Mouse (Mus musculus) Muller cell, postnatal 12 days (primary cell): ENCODE measurements around the gene Csnk2a2.

Experiments used
- DNase-seq: peaks from one replicate; pipeline ENCODE4 v3.0.0-alpha.2; 2015; ENCODE audit errors: inconsistent ontology term

The Csnk2a2 gene

DNA sequence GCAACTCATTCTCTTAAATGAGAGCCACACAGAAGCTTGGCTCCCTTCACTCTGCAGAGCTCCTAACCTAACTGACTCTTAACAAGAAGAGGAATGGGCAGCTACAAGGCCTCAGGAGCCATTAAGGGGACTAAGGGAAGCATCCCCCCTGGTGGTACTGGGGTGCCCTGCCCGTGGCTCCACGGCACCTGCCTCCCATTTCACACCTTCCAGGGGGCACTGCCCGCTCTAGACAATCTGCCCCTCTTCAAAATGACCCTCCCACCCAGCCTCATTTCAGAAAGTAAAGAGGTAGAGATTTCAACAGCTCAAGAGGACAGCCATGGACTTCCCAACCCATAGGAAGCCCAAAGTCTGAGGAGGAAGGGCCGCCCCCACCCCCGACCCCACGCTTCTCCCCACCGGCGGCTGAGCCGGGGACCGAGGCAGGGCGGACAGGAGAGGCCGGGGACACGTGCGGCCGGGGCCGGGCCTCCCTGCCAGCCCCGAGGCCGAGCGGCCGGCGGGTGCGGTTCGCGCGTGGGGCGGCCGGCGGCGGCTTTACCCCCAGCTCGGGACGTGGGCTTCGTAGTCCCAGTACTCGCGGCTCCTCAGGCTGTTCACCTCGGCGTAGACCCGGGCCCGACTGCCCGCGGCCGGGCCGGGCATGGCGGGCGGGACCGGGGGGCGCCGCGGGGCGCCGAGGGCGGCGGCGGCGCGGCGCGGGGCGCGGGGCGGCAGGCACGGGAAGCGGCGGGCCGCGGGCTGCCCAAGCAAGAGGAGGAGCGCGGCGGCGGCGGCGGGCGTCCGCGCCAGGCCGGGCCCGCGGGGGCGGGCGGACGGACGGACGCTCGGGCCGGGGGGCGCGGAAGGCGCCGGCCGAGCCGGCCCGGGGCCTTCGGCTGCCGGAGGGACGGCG lies 1.8 kb downstream of the Csnk2a2 start:
- peak; percentile 17 for DNase-seq

DNA sequence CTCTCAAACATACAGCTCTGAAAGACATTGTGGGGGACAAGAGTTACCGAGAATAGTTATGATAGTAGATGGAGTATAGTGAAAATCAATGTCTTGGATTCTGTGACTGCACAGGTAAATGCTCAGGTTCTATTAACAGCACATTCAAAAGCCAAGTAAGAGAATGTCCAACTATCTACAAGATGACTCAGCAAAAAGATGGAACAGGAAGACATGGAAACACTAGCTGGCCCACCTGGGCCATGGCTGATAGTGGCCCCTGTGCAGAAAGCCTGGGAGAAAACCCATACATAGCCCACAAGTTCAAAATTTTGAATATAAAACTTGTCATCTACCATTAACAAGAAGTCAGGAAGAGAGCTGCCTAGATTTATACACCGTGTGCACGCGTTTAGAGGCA lies 19.8 kb downstream of the Csnk2a2 start:
- DNase-seq = no peak

DNA sequence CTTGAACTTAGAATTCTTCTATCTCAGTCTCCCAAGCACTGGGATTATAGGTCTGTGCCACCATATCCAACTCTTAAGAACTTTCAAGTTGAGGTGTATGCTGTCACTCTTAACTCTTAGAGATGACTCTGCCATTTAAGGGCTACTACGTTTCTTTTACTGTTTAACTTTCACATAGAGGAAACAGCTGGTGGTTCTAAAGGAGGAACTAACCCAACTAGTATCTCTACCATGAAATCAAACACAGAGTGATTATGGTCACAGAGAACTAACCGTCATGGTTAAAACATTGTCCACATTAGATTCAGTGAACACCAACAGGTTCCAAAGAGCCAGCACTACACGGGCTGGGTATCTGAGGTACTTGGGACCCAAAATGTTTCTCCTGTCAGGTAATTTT lies 20.8 kb downstream of the Csnk2a2 start:
- DNase-seq = no peak

DNA sequence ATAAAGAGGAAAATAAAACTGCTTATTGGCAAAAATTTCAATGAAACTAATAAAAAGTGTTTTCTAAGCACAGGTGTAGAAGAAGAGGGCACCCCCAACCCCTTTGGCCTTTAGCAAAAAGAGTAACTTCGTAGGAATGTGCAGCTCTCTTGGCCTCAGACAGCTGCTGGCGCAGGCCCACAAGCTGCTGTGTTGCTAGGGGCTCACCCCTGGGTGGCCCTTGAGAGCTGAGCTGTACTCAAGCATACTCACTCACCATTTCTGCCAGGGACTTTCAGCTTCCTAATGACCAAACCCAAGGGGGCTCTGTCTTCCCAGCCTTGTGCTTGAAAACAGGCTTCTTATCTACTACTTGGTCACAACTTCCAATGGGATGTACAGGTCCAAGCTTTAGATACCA lies 23.3 kb downstream of the Csnk2a2 start:
- DNase-seq = peak; percentile 8

DNA sequence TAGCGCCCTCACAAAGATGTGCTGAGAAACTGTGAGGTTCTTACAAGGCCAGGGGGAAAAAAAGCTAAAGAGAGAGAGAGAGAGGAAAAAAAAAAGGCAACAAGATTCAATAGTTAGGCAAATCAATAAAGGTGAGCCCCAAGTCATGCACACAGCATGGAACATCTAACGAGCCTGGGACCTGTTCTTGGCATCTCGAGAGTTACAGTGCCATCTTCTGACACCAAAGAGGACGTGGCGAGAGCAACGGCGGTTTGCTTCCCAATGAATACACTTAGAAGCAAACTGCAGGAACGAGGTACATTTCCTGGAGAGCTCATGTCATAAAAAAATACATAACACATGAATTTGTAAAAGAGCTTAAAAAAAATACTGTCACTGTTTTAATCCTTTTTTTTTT lies 37.3 kb downstream of the Csnk2a2 start:
- no peak for DNase-seq

DNA sequence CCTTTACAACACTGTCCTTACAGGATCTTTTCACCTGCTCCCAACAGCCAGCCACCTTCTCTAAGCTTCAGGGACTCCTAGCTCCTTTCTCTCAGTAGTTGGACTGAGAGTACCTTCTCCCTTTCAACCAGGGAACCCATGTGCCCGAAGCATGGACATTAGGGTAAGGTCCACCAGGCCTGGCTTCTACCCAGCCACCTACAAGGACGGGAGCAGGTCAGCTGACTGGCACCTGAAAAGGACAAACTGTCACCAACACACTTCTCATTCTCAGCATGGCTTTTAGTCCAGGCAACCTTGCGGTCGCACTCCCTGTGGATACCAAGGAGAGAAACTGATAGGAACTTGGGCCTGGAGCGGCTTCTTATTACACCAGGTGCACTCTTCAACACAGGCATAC lies 39.6 kb downstream of the Csnk2a2 start:
- DNase-seq = no peak

DNA sequence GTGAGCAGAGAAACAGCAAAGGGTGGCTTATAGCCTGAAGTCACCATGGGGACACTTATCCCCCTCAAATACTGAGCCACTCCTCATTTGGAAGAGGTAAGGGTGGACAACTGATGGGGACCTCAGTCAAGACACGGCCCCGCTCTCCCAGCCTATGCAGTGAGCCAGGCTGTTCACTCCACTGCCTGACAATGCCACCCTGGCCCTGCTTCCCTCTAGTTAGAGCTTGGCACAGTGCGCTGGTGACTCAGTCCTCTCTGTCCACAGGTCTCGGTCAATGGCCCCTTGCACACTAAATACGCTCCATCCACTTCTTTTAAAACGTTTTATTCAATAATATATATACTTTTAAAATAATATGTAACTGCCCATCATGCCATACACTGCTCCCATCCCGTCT lies 42.2 kb downstream of the Csnk2a2 start:
- DNase-seq = no peak

DNA sequence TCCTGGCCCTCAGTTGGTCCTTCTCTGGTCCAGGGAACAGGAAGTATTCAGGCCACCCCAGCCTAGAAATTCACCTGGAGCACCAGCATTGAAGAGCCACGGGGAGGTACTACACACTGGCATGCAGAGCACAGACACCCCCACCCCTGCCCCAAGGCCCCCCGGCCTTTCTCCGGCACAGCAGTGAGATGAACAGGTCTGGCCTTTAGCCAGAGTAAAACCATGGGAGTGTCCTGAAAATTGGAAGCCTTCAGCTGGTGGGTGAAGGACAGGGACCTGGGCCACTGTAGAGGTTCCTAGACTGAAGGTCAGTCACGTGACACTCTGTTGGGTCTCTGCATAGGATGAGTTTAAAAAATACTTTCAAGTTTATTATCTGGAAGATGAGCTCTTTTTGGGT lies 44.8 kb downstream of the Csnk2a2 start:
- no peak for DNase-seq

DNA sequence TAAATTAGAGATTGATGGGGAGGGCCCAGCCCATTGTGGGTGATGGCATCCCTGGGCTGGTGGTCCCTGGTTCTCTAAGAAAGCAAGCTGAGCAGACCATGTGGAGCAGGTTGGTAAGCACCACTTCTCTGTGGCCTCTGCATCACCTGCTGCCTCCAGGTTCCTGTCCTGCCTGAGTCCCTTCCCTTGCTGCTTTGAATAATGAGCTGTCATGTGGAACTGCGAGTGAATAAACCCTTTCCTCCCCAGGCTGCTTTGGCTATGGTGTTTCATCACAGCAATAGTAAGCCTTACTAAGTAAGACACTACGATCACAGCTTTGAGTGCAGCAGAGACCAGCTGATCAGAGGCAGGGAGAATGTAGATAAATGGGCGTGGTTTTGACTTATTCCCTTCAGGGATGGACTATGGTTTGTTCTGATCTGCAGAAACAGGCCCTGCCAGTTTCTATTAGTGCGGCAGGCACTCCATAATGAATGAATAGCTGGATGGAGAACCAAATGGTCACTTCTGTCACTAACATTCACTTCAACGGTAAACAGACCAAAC lies 48.3 kb downstream of the Csnk2a2 start:
- DNase-seq = no peak

DNA sequence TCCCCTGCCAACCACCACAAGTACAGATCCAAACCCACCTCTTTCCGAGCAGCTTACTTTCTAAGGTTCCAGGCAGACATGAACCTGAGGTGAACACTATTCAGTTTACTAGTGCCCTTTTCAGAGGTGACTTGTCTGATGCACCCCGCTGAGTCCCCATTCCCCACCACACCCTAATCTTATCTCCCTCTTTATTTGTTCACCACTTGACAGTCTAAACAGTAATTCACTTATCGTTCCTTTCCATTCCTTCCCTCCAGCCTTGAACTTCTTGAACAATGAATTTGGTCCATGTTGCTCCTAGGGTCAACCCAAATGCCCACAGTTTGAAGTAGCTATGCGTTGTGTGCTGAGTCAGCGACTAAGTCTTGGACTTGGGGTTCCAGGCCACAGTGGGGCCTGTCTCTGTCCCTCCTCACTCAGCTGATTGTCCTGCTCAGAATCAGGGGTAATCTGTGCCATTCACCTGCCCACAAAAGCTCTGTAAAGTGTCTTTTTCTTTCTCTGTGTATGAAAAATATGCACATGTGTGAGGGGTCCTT lies 49.6 kb downstream of the Csnk2a2 start:
- DNase-seq = no peak

DNA sequence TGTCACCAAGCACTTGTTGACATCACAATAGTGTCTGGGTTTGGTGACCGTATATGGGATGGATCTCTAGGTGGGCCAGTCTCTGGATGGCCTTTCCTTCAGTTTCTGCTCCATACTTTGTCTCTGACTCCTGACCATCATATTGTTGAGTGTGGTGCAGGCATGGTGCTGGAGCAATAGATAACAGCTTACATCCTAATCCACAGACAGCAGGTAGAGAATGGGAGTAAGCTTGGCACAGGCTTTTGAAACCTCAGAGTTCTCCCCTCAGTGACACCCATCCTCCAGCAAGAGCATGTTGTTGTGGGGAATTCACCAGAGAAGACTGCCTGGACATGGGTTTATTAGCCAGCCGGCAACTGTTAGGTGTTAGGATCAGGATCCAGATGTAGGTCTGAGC lies 50.4 kb downstream of the Csnk2a2 start:
- DNase-seq = no peak

DNA sequence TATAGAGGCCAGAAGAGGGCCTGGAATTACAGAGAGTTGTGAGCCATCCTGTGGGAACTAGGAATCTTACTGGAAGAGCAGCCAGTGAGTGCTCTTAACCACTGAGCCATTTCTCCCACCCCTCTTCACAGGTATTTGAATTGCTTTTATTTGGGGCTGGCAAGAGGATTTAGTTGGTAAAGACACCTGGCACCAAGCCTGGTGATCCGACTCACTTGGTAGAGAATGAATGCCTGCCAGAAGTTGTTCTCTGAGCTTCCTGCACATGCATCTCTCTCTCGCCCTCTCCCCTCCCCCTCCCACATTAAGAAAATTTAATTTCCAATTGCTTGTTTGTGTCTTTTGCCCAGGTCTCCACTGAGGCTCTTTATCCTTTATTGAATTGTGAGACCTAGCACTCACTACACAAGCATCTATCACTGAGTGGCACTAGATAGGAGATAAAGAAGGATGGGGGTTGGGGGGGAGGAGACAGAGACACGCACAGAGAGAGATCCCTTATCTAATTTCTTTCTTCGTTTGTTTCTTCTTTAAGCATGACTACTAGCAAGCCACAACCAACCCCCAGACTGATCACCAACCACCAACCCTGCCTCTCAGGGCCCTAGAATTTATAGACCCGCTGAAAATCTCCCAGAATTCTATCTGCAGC lies 52.4 kb downstream of the Csnk2a2 start:
- no peak for DNase-seq

DNA sequence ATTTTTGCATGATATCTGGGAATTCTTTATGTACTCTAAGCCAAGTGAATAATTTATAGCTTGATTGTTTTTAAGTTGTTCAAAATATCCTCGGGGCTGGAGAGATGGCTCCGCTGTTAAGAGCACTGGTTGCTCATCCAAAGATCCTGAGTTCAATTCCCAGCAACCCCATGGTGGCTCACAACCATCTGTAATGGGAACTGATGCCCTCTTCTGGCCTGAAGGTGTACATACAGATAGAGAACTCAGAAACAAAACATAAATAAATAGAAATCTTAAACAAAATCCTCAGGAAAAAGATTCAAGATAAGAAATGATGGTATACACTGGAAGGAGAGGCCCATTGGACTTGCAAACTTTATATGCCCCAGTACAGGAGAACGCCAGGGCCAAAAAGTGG lies 53.9 kb downstream of the Csnk2a2 start:
- DNase-seq = no peak

DNA sequence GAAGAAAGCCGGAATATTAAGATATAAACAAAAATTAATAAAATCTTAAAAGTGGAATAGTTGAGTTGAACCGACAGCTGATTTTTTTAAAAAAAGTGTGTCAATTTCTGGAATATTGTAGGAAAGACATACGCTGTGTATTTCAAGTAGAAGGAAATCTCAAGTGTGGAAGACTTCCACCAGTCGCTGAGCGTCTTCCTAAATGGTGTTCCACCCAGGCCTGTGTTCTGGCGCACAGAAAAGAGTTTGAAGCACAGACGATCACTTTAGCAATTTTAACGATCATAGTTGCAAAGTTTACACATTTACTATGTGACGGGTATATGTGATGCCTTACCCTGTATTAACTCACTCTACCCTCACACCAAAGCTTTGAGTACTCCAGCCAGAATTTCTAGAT lies 54.4 kb downstream of the Csnk2a2 start:
- no peak for DNase-seq

DNA sequence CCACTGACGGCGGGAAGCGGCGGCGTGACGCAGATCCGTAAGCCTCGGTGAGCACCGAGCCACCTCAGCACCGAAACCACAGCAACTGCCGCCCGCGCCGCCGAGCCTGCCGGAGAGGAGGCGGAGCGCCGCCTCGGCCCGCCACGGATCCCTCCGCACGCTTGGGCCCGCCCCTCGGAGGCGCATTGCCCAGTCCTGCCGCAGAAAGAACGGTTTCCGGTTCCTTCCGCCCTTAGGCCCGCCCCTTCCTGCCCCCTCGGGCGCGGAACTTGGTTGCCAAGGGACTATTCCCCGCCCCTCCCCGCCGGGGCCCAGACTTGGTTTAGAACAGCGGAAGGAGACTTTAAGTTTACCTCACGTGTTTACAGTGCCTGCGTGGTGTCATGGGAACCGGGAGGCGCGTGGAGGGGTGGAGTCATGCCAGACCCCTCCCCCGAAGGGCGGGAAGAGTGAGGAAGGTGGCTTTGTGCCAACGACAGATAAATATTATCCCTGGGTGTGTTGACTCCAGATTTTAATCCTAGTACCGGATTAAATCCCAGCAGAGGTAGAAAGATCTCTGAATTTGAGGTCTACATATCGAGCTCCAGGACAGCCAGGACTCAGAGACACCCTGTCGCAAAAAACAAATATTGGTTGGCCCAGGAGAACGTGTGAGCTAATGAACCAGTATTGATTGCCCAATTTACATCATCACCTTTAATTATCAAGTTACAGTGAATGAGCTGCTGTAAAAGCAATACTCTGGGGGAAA lies 55.0 kb downstream of the Csnk2a2 start, which contains the start of gene Cfap20:
TSS of gene Cfap20 (minus strand) at position 184 of the 754 bp plus-strand sequence.
- DNase-seq = peak; percentile 100

DNA sequence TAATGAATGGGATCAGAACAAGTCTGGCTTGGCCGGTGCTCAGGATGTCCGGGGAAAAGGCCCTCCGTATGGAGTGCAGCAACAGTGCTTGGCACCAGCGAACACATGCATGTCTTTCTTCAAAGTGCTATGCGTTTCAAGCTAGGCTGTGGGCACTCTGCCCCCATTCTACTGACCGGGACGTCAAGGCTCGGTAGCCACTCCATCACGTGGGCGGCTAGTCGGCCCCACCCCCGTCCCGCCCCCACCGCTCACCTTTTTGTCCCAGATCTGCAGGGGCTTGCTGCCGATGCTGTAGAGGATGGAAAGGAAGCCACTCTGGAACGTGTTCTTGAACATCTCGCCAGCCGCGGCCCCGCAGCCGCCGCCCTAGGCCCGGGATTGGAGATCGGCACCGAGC lies 55.6 kb downstream of the Csnk2a2 start:
- no peak for DNase-seq

DNA sequence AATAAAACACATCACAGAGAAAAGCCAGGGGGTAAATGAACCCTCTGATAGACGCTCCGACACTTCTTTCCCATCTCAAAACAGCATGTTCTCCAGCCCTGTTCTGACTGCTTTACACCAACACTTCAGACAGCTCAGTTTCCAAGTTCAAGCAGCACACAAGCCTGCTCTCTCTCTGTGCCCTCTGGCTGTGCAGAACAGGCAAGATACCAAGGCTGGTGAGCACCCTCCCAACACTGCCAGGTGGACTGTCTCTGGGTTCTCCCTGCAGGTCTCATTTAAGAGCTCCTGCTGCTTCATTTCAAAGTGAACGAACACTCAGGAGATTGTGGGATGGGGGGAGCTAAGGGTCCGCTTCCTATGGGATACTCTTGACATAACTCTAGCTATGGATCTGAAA lies 56.7 kb downstream of the Csnk2a2 start:
- DNase-seq = no peak

DNA sequence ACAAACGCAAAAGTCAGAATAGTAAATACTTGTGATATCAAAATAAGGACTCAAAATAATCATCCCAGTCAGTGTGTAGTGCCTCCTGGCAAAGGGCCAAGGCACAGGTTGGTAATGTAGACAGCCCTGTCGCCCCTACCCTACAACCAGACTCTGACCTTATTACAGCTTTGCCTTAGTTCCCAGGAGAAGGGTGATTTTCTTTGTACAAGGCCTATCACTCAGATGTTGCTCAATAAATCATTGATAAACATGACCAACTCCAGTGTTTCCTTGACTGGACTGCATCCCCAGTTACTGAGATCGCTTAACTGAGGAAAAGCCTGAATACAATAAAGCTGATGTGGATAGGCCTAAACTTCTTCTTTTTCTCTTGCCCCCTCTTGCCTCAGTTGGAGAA lies 57.4 kb downstream of the Csnk2a2 start:
- DNase-seq = no peak

DNA sequence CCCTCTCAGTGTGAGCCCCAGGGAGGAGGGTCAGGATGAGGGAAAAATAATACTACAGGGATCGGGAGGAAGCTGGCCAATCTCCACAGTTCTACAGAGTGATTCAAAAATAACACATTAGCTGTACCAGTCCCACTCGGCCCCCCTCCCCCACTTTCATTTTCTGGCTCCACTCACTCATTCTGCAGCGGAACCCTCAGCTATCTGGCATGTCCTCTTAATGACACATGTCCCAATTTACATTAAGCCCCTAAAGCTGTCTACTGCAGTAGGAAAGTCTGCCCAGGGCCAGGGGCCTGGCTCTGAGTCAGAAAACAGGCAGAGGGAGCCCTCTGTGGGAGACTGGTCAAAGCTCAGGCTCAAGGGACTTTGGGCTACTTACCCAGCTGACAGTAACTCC lies 59.9 kb downstream of the Csnk2a2 start:
- DNase-seq = peak; percentile 72

DNA sequence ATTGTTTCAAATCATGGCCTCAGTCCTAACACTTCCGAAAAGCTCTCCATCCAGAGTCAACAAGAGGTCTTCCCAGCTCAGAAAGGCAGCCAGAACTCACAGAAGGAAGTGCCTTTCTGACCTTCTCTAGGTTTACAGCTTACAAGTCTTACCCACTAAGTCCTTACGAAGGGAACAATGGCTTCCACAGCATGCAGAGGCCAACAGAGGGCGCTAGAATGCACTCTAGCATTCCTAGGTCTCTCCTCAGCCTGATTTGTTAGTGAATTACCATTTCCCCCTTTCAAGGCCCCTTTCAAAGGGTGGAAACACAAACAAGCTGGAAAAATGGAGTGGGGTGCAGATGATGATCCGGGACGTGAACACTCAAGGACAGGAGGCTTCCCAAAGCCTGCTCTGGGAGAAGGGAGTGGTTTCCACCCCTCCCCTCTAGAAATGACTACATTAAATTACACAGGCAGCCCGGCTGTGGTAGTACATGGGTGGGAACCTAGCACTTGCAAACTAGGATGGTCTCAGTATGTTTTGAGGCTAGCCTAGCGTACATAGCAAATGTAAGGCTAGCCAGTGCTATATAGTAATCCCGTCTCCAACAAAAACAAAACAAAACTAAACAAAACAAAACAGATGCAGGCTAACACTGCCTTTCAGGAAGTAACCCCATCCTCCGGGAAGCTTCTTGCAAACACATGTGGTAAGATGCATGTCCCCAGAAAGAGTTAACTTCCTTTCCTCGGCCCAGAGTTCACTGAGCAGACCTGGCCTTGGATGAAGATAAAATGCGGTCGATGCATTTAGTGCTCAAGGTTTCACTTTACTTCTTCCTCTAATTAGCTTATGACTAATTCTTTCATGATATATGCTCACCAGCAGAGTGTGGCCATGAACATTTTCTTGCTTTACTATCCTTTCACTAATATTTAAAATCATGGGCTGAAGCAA lies 62.0 kb downstream of the Csnk2a2 start:
- DNase-seq = peak; percentile 74

DNA sequence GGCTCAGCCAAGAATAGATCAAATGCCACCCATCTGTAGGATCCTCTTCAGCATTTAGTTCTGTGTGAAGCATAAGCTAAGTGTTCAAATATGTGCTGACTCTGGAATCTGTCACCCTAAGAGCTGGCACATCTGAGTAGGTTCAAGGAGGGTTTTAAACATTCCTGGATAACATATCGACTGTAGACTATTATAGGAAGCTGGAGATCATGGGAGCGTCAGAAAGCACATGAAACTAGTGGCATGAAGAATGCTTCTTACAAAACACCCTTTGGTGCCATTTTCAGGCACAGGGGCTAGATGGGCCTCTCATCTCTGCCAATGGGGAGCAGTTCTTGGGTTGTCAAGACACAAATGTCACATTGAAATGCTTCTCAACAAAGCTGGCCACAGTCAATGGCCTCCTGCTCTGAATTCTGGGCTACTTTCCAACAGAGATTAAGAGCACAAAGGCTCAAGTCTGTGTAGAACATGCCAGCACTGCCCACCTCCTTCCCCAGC lies 63.0 kb downstream of the Csnk2a2 start:
- DNase-seq = peak; percentile 91
